Mouse (Mus musculus): ENCODE measurements around the gene Ube2j2.

Ube2j2 gene

GRCm38 (mm10) chr4:155964396-155964795 is 20.8 kb downstream of the Ube2j2 start:
- DNase-seq = no peak

- no peak for DNase-seq
Measured at GRCm38 (mm10) chr4:155969043-155969653, 25.5 kb downstream of the Ube2j2 start.

GRCm38 (mm10) chr4:155970286-155970685 is 26.7 kb downstream of the Ube2j2 start:
- no peak for DNase-seq

DNA sequence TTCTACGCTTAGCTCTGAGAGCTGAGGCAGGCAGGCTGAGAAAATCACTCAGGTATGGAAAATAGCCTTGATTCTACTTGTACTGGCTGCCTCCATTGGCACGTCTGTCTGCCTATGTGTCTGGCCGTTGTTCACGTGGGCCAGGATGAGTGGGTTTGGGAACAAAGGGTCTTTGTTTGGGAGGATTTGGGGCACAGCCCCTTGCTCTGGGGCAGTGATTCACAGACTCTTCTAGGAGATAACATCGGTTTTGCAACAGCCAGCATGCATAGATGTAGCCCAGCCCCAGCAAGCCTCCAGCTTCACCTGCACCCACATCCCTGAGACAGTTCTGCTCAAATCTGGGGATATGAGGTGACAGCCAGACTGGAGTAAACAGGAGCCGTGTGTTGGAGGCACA is 29.0 kb downstream of the Ube2j2 start:
- DNase-seq = no peak

DNA sequence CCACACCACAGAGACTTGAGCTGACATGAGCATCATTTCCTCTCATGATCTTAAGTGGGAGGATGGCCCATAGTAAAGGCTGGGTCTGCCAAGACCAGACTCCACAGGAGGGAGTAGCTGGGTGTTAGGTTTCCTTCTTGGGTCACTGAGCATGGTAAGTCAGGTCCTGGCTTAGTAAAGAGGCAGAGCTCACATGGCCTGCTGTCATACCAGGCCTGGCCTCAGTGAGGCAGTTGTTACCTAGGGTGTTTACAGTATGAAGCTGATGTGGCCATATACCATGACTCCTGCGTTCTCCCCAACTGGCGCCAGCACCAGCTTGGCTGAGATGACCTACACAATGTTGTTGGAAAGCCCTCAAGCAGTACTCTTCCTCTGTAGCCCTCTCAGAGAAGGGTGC is 29.6 kb downstream of the Ube2j2 start:
- no peak for DNase-seq

DNA sequence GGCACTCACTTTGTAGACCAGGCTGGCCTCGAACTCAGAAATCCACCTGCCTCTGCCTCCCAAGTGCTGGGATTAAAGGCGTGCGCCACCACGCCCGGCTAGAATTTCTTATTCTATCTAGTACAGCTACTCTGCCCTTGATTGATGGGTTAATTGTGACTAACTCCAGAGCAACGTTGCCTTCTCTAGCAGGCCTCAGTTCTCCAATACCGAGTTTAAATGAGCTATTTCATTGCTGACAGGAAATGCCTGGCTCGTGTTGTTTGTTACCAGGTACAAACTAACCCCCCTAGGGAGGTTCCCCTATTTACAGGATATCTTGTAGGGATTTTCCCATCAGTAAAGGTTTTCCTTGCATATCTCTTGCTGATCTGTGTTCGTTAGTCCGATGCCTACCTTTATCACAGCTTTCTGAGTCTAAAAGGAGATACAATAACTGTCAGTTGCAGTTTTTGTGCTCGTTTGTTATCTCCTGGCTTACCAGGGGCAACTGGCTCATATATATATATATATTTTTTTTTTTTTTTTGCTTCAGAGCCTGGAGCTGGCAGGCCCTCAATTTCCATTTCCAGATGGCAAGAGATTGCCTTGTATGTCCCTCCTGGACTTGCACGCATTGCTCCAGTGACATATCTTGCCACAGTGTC is 37.9 kb downstream of the Ube2j2 start:
- DNase-seq = no peak

GRCm38 (mm10) chr4:155983788-155984187 is 40.2 kb downstream of the Ube2j2 start:
- DNase-seq = no peak

- peak; percentile 25 for DNase-seq
Measured at GRCm38 (mm10) chr4:155991211-155991907, 47.7 kb downstream of the Ube2j2 start.

GRCm38 (mm10) chr4:155991908-155992230 is 48.2 kb downstream of the Ube2j2 start:
- DNase-seq = no peak

DNA sequence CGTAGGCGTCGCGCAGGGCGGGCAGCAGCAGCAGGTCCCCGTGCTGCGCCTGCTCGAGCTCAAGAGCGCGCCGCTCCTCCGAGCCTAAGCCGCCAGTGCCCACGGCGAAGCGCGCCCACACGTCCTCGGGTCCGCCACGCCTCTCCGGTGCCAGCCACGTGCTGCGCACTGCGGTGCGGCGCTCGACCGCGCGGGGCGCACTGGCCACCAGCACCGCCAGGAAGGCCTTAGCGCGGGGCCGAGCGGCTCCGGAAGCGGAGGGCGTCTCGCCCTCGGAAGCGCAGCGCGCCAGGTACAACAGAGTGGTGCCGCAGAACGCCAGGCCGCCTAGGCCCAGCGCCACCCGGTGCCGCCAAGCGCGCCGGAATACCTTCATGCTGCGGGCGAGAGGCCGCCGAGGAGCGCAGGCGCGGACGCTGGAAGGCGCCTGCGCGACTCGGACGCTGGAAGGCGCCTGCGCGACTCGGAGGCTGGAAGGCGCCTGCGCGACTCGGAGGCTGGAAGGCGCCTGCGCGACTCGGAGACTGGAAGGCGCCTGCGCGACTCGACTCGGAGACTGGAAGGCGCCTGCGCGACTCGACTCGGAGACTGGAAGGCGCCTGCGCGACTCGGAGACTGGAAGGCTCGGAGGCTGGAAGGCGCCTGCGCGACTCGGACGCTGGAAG is 48.7 kb downstream of the Ube2j2 start, which contains the start of the genes B3galt6 and Sdf4:
B3galt6 (minus strand) TSS at position 409 of the 665 bp plus-strand sequence.
Sdf4 (plus strand) TSS at position 632 of the 665 bp plus-strand sequence.
- peak; percentile 89 for DNase-seq

DNA sequence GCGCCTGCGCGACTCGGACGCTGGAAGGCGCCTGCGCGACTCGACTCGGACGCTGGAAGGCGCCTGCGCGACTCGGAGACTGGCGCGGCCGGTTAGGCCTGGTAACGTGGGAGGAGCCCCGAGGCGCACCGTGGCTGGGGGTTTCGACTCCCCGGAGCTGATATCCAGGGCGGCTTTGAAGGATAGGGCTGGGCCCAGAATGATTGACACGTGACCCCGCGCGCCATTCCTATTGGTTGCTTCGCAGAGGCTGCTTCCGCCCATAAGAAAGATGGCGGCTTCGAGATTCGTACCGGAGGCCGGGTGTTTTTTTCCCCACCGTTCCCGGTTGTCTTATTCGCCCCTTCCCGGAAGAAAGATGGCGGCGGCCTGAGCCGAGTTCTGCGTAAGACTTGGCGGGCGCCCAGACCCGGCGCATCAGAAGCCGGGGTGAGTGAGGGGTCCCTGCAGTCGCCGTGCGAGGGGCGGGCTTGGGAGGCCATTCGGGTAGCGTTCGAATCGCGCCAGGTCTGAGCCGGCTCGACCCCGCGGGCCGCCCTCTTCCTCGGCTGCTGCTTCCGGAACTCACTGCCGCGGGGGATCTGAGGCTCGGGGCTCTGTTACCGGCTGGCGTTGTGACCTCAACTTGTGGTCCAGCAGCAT is 49.4 kb downstream of the Ube2j2 start:
- DNase-seq = peak; percentile 96

DNA sequence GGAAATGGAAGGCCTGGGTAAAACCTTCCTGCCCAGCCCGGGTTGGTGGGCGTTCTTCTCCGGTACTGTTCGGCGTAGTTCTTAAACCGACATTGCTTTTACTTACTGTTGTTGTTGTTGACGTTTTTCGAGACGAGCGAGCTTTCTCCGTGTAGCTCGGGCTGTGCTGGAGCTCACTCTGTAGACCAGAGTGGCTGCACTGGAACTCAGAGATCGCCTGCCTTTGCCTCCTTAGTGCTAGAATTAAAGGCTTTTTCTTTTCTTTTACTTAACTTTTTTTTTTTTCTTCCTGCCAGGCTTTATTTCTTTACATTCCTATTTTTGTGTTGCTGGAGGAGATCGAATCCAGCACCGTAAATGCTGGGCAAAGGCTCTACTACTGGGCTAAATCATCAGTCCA is 50.0 kb downstream of the Ube2j2 start:
- DNase-seq = no peak

GRCm38 (mm10) chr4:156004109-156004508 is 60.5 kb downstream of the Ube2j2 start:
- DNase-seq = no peak

DNA sequence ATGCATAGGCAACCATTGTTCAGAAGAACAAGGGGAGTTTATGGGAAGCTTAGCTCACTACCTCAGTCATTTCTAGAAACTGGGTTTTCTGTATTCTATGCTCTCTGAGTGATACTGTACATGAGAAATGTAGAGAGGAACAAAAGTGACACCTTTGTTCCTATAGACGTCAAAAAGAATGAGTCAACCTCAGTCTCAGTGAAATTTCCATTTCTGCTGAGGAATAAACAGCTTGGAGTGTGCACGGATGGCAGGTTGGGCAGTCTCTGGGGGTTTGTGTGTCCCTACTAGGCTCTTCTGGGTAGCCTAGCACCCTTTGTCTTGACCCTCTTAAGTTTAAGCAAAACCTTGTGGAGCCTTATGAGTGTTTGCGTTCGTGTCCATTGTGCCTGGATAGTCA is 64.7 kb downstream of the Ube2j2 start:
- DNase-seq = no peak
